Mouse (Mus musculus) kidney, postnatal 25 days (tissue): ENCODE data around the gene Rapgefl1.

ENCODE experiments used
- DNase-seq, 2 experiments: peaks; one replicate each; pipeline ENCODE4 v3.0.0; 2021; ENCODE audit warnings: mixed read lengths in 2 of 2

The Rapgefl1 gene

GRCm38 (mm10) chr11:98836651-98837141 is at the start of gene Rapgefl1:
Gene Rapgefl1, plus strand, starts transcription at chr11:98836785.
- peak; percentile 88 for DNase-seq

- peak in 1 of 2 experiments; percentile 50 for DNase-seq
Measured at GRCm38 (mm10) chr11:98787229-98787628, 49.4 kb upstream of the Rapgefl1 start.

- no peak for DNase-seq
Measured at GRCm38 (mm10) chr11:98787691-98788090, 48.9 kb upstream of the Rapgefl1 start.

- no peak for DNase-seq
Measured at GRCm38 (mm10) chr11:98788139-98788538, 48.4 kb upstream of the Rapgefl1 start.

DNA sequence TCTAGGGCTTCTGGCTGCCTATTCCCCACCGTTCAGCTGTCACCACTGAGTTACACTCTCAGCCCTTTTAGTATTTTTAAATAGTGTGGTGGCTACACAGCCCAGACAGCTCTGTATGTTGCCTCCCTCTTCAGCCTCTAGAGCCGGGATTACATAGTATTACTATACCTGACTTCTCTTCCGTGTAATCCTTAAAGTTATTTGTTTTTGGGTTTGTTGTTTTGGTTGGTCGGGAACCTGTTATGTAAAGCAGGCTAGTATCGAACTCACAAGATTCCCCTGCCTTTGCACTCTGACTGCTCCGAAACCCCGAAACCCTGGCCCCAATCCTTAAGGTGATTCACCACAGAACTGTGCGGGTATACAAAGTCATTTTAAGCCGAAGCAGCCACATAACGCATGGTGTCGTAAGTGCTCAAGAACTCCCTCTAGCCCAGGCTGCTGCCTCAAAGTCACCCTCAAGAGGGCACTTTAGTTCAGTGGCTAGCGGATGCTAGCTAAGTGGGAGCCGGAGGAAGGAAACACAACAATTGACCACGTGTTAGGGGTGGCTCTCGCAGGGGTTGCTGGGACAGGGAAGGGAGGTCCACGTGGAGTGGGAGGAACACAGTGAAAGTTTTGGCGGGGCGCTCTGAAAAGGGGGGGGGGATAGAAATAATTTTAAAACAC is 47.9 kb upstream of the Rapgefl1 start:
- peak; percentile 91 to 96 for DNase-seq

DNA sequence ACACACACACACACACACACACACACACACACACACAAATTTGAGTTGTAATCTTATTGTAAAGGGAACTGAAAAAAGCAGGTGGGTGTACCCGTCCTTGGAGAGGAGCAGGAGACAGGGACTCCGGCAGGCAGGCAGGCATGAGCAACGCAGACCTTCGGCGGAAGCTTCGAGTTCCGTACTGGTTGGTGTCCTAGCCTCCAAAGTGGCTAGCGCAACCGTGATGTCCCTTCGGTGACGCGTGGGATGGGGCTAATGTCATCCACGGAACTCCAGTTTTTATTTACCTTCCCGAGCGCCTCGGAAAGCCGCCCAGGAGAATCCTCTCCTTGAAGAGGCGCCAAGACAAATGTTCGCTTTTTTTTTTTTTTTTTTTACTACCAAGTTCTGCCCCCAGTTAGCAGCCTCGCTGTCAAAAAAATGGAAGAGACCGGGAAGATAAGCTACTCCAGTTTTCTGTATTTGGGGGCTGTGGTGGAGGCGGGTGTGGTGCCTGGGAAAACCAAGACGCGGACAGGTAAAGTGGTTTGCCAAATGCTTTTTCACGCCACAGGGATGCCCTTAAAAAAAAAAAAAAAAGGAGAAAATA is 47.3 kb upstream of the Rapgefl1 start:
- DNase-seq = peak in 1 of 2 experiments; percentile 72

DNA sequence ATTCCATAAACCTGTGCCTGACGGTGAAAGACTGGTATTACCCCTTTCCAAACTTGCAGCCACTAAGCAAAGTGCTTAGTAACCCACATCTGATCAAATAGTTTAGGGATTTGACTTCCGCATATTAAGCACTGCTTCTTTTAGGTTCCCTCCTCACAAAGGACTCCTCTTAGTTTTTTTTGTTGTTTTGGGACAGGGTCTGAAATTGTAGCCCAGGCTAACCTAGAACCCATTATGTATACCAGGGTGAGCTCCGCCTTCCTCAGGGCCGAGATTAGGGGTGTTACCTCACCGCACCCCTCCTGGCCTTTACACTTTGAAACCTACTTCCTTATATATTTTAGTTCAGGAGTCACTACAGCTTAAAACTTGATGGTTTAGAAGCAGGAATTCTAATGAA is 46.8 kb upstream of the Rapgefl1 start:
- no peak for DNase-seq

- no peak for DNase-seq
Measured at GRCm38 (mm10) chr11:98790631-98791205, 45.9 kb upstream of the Rapgefl1 start.

DNA sequence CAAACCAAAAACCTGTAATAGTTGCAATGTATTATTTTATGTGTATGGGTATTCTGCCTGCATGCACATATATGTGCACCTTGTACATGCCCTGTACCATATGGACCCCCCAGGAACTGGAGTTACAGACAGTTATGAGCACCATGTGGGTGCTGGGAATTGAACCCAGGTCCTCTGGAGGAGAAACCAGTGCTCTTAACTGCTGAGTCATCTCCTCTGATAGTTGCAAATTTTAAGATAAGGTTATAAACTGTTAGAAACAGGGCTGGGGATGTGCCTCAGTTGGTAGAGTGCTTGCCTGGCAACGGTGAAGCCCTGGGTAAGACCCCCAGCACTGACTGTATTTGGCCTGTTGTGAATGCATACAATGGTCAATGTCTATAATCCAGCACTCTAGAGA is 45.1 kb upstream of the Rapgefl1 start:
- no peak for DNase-seq

DNA sequence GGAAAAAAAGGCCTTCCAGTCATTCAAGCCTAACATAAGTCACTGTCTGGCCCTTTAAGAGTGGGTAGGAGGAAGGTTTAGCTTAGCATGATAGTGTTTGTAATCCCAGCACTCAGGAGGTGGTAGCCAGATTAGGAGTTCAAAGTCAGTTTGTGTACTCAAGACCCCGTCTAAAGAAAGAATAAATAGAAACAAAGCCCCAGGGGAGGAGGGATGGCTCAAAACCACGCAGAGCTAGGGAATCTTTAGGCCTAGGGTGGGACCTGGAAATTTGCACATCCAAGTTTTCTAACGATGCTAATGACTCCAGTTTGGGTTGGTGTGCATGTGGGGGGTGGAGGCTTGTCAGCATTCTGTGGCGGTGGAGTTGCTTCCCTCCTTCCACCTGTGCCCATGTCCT is 44.5 kb upstream of the Rapgefl1 start:
- no peak for DNase-seq

- peak; percentile 78 to 91 for DNase-seq
Measured at GRCm38 (mm10) chr11:98794469-98795014, 42.0 kb upstream of the Rapgefl1 start.

DNA sequence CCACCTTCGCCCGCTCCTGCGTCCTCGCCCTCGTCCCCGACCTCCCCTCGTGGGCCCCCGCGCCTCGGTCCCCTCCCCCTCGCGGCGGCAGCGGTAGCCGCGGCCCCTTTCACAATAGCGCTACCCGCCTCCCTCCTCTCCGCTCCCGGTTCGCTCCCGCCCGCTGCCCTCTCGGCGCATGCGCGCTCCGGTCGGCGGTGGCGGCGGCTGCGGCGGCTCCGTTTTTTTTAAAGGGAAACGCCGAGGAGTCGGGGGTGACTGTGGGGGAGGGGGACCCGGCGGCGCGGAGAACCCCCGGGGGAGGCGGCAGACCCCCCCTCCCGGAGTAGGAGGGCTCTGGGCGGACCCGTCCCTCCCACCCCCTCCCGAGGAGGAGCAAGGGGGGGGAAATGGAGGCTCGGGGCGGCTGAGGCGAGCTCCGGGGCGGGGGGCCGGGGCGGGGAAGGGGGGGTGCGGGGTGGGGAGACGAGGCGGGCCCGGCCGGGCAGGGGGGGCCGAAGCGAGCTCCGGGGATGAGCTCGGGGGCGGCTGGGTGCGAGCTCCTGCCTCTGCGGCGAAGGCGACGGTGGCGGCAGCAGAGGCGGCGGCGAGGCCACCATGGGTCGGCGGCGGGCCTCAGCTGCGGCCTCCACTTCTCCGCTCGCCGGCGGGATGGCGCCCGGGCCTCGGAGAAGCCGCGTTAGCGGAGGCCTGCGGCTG is 41.4 kb upstream of the Rapgefl1 start, which contains the start of gene Msl1:
Msl1 (plus strand) TSS at position 502 of the 699 bp plus-strand sequence.
- peak; percentile 84 to 95 for DNase-seq

- peak; percentile 46 to 62 for DNase-seq
Measured at GRCm38 (mm10) chr11:98795714-98796514, 40.7 kb upstream of the Rapgefl1 start.

GRCm38 (mm10) chr11:98796515-98797216 is 39.9 kb upstream of the Rapgefl1 start:
- DNase-seq = peak; percentile 64 to 73

DNA sequence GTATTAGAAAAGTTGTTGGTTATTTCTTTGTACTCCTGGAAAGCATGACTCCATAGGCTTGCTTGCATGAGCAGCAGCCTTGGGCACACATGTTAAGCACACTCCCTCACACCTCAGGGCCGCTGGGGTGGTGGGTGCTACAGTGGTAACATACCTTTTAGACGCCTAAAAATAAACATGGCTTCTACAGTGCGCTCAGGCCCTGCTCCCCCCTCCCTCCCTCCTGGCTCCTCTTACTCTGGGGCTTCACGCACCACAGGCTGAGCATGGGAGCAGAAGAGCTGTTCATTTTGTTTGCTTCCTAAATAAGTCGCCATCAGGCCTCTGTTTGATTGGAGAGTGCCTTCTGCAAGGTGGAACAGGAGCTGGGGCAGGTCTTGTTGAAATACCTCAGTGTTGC is 39.3 kb upstream of the Rapgefl1 start:
- peak in 1 of 2 experiments; percentile 53 for DNase-seq

GRCm38 (mm10) chr11:98797909-98798308 is 38.7 kb upstream of the Rapgefl1 start:
- peak in 1 of 2 experiments; percentile 22 for DNase-seq

GRCm38 (mm10) chr11:98804605-98805004 is 32.0 kb upstream of the Rapgefl1 start, which contains the start of gene Casc3:
Gene Casc3, plus strand, starts transcription at chr11:98804905.
- no peak for DNase-seq

- no peak for DNase-seq
Measured at GRCm38 (mm10) chr11:98808417-98808816, 28.2 kb upstream of the Rapgefl1 start.

GRCm38 (mm10) chr11:98809457-98810290 is 26.9 kb upstream of the Rapgefl1 start:
- DNase-seq = peak; percentile 99 to 100

- no peak for DNase-seq
Measured at GRCm38 (mm10) chr11:98810686-98811085, 25.9 kb upstream of the Rapgefl1 start.
